Mouse (Mus musculus): ENCODE data around the gene Tmem128.

Tmem128 gene

DNA sequence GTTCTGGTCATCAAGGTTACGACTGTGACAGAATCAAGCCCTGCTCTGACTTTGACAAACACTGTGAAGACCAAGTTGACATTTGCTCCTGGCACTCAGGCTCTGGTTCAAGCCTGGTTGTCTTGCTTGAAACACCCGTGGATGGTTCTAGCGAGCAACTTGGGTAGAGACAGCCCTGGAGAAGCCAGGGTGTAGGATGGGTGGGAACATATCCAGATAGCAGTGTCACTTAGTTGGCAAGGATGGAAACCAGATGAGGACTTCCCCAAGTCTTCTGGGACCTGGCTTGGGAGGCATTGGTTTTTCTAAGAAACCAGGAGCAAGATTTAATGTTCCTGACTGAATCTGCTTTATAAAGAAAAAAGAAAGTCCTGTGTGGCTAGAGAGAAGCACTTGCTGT is 11.0 kb downstream of the Tmem128 start:
- ChIA-PET POLR2A (no interaction called here), CTCF (no interaction called here)

DNA sequence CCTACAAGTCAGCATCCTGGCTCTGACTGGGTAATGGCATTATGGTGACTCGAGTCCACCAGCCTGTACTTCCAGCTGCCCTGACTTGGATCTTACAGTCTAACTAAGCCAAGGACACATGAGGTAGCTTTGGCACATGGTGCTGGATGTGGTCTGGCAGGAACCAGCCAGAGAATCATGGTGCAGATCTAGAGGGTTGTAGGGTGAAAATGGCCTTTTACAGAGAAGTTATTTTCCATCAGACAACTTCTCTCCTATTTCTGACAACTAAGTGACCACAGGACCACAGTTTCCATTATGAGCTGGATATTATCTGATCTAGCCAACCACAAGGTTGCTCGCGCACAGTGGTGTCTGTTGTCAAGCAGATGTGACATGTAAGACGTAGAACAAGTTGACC is 13.8 kb downstream of the Tmem128 start:
- ChIA-PET CTCF (interaction anchor here in 1 of 4 experiments (0.5 kb wide), 1 partner anchor 479 kb away, joined by 4 read pairs; no protein-coding TSS in a partner anchor), POLR2A (interaction anchor here in 2 of 4 experiments (0.6 kb wide), 3 partner anchors 267 to 1245 kb away, joined by 3 to 9 read pairs (median 4); no protein-coding TSS in a partner anchor)

- CTCF ChIA-PET = no interaction called here
- POLR2A ChIA-PET = interaction anchor here in 2 of 4 experiments (0.7 to 1.5 kb wide), 2 partner anchors 12 to 15 kb away, joined by 3 to 5 read pairs; no protein-coding TSS in a partner anchor
Observed at GRCm38 (mm10) chr5:38275771-38276170, 15.8 kb downstream of the Tmem128 start, which contains the start of gene Otop1. Gene Otop1 (plus strand): TSS chr5:38275972.

DNA sequence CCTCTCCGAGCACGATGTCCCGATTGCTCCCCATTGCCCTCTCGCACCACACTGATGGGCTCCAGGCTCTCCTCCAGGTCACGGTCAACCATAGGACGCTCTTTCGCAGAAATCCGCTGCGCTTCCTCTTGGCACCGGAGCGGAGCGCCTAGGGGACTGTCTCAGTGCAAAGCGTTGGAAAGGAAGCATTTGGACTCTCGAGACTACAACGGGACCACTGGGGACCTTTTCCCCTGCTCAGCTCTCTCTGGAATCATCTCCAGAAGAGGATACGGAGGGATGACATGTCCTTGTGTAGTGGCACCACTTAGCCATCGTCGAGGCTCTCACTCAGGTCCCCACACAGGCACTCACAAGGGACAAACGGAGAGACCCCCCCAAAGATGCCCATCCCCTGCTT is 16.5 kb downstream of the Tmem128 start:
- ChIA-PET POLR2A (interaction anchor here in 1 of 4 experiments (0.7 to 1.2 kb wide), 3 partner anchors 25 to 389 kb away, joined by 3 to 4 read pairs (median 3); no protein-coding TSS in a partner anchor), CTCF (no interaction called here)

DNA sequence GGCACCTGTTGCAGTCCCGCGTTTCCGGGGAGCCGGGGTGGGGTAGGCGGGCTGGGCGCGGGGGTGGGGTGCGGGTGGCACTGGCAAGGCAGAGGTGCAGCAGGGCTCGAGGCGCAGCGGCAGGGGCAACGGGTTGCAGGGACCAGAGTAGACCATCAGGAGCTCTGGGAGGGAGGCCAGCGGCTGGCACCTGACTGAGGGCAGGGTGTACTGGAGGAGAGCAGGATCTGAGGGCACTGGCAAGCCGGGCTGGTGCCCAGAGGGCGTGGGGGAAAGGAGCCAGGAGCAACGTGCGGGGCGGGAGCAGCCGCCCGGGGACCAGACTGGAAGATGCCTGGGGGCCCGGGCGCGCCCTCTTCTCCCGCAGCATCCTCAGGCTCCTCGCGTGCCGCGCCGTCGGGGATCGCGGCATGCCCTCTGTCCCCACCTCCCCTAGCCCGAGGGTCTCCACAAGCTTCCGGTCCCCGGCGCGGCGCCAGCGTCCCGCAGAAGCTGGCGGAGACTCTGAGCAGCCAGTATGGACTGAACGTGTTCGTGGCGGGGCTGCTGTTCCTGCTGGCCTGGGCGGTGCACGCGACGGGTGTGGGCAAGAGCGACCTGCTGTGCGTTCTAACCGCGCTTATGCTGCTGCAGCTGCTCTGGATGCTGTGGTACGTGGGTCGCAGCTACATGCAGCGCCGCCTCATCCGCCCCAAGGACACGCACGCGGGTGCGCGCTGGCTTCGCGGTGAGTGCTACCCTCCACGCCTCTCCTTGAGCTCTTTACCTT is 17.3 kb downstream of the Tmem128 start:
- CTCF ChIA-PET = interaction anchor here in 1 of 4 experiments (0.8 kb wide), 1 partner anchor 303 kb away, joined by 3 read pairs; no protein-coding TSS in a partner anchor
- POLR2A ChIA-PET = interaction anchor here in 2 of 4 experiments (0.6 to 1.2 kb wide), 4 partner anchors 11 to 389 kb away, joined by 3 to 4 read pairs (median 3); no protein-coding TSS in a partner anchor

DNA sequence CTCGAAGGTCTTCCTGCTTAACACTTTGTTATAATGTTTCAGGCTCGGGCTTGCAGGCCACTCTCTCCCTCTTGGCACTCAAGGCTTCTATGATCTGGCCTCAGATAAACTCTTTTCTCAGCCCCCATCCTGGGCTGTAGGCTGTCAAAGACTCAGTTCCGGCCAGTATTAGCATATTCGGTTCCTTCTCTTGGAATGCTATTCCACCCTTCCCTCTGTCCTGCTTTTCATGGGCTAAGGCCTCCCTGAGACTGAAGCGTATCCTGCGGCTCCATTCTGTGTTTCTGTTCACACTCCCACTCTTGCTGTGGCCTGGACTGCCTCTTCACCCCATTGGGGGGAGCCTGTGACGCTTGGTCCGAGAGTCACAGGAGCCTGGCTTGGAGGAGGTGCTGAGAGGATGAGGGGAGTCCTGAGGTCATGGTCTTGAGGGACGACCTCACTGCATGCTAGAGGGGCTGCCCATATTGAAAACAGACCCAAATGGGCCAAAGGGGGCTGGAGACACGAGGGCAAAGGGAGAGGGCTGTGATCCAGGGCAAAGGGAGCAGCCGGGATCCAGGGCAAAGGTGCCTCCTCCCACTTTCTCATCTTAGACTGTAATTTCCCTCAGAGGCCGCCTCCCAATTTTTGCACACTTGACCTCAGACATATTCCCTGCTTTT is 18.1 kb downstream of the Tmem128 start:
- POLR2A ChIA-PET = interaction anchor here in 2 of 4 experiments (0.6 to 1.2 kb wide), 3 partner anchors 11 to 242 kb away, joined by 3 to 4 read pairs (median 3); no protein-coding TSS in a partner anchor
- CTCF ChIA-PET = no interaction called here

DNA sequence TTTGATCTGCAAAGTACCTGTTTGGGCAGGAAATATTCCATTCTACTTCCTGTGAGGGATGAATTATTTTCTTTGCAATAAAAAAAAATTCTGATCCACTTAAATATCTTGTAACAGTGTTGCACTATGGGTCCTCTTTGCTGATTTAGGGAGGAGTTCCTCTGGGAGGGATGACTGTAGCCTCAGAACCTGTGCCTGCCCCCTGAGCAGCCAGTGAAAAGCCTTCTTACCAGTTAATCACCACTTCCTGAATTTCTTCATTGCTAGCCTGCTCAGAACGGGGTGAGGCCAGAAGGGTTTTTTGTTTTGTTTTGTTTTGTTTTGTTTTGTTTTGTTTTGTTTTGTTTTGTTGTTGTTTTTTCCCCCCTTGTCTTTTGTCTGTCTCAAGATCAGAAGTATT is 20.1 kb downstream of the Tmem128 start:
- CTCF ChIA-PET = interaction anchor here in 1 of 4 experiments (1.1 to 1.3 kb wide), 2 partner anchors 11 to 29 kb away, joined by 3 read pairs; no protein-coding TSS in a partner anchor
- POLR2A ChIA-PET = interaction anchor here in 1 of 4 experiments (0.6 kb wide), 1 partner anchor 144 kb away, joined by 3 read pairs; no protein-coding TSS in a partner anchor

DNA sequence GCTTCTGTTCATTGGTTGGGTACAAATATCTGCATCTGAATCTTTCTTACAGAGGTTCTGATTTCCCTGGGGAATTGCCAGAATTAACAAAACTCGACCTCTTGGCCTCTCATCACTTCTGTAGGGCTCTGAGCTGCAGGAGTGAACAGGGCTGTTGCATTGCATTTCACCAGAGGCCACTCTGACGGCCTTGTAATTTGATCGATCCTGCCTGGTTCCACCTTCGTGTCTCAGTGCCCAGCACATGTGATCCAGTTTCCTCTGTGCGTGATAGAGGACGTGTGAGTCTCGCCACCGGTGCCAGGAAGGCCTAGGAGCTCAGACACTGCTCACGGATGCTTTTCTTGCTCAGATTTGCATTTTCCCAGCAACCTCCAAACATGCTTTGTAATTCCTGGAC is 25.7 kb downstream of the Tmem128 start:
- POLR2A ChIA-PET = interaction anchor here in 1 of 4 experiments (1.0 kb wide), 1 partner anchor 16 kb away, joined by 4 read pairs; no protein-coding TSS in a partner anchor
- CTCF ChIA-PET = interaction anchor here in 1 of 4 experiments (1.2 kb wide), 1 partner anchor 22 kb away, joined by 3 read pairs; no protein-coding TSS in a partner anchor

GRCm38 (mm10) chr5:38288476-38288875 is 28.5 kb downstream of the Tmem128 start:
- ChIA-PET CTCF (interaction anchor here in 1 of 4 experiments (0.9 kb wide), 1 partner anchor 20 kb away, joined by 4 read pairs; no protein-coding TSS in a partner anchor), POLR2A (interaction anchor here in 1 of 4 experiments (0.6 kb wide), 1 partner anchor 904 kb away, joined by 3 read pairs; no protein-coding TSS in a partner anchor)

GRCm38 (mm10) chr5:38301761-38302411 is 41.9 kb downstream of the Tmem128 start:
- ChIA-PET POLR2A (interaction anchor here in 1 of 4 experiments (1.2 kb wide), 3 partner anchors 16 to 65 kb away, joined by 3 to 4 read pairs (median 3); no protein-coding TSS in a partner anchor), CTCF (interaction anchor here in 3 of 4 experiments (0.7 to 1.4 kb wide), 5 partner anchors 9 to 330 kb away, joined by 3 to 5 read pairs (median 3); no protein-coding TSS in a partner anchor)

DNA sequence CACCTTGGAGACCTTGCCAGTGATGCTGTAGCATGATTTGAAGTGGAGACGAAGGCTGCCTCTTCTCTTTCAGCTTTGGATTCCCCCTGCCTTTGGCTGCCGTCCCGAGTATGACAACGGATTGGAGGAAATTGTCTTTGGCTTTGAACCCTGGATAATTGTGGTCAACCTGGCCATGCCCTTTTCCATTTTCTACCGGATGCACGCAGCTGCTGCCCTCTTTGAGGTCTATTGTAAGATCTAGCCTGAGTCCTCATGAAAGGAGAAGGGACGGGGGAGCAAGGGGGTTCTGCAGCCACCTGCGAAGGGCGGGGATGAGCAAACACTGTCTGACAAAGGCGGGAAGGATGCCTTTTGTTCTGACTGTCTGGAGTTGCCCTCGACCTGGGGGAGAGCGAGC is 42.7 kb downstream of the Tmem128 start:
- CTCF ChIA-PET = interaction anchor here (0.7 to 1.4 kb wide), 5 partner anchors 66 to 329 kb away, joined by 3 to 5 read pairs (median 3); no protein-coding TSS in a partner anchor
- POLR2A ChIA-PET = interaction anchor here in 1 of 4 experiments (1.2 kb wide), 3 partner anchors 17 to 64 kb away, joined by 3 to 4 read pairs (median 3); no protein-coding TSS in a partner anchor

- POLR2A ChIA-PET = no interaction called here
- CTCF ChIA-PET = interaction anchor here in 2 of 4 experiments (0.6 to 1.9 kb wide), 5 partner anchors 26 to 328 kb away, joined by 3 to 6 read pairs (median 3); no protein-coding TSS in a partner anchor
Observed at GRCm38 (mm10) chr5:38305241-38305640, 45.3 kb downstream of the Tmem128 start.

DNA sequence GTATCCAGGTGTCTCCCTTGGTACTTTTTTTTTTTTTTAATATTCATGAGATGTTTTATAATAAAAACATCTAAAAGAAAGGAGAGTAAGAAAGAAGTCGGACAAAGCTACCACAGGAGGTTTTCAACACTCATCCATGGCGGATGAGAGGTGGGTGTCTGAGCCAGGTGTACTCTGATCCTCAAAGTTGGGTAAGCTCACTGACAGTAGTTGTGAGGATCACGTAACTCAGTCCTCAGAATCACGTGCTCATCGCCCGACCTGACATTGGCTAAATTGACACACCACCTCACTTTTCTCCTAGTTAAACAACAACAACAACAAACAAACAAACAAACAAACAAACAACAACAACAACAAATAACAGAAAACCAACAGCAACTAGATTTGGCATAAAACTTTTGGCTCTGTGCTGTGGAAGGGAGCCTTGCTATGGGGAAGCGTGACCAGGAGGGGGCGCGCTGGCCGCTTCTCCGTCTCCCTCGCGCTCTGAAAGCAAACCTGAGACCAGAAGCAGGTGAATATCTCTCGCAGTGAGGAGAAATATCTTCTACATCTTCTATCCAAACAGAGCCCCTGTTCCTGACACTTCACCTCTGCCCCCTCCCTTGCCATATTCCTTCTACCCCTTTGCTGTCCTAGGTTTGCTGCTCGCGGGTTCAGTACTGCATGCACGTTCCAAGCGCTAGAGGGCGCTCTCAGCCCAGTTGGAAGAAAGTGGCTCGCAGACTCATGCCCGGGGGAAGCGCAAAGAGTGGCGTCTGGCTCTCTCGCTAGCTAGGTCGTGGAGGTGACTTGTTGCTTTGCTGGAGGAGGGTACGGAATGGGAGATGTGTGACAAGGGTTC is 47.5 kb downstream of the Tmem128 start:
- CTCF ChIA-PET = interaction anchor here (0.5 to 4.4 kb wide), 75 partner anchors 8 to 774 kb away, joined by 3 to 47 read pairs (median 4); partner anchors contain the start of gene Drd5 (in 1 of the 4)

GRCm38 (mm10) chr5:38308873-38309272 is 48.9 kb downstream of the Tmem128 start:
- ChIA-PET POLR2A (interaction anchor here in 2 of 4 experiments (0.6 to 1.4 kb wide), 7 partner anchors 161 to 444 kb away, joined by 3 to 5 read pairs (median 4); no protein-coding TSS in a partner anchor), CTCF (interaction anchor here (0.6 to 4.4 kb wide), 70 partner anchors 9 to 499 kb away, joined by 3 to 47 read pairs (median 4); partner anchors contain the start of gene Drd5 (in 1 of the 4))

More for the DNA sequence above, 47.5 kb downstream of the Tmem128 start:
- POLR2A ChIA-PET = interaction anchor here (0.5 to 1.4 kb wide), 8 partner anchors 11 to 362 kb away, joined by 3 to 4 read pairs (median 3); no protein-coding TSS in a partner anchor

GRCm38 (mm10) chr5:38309795-38310194 is 49.8 kb downstream of the Tmem128 start:
- ChIA-PET POLR2A (interaction anchor here in 1 of 4 experiments (1.2 kb wide), 1 partner anchor 160 kb away, joined by 4 read pairs; no protein-coding TSS in a partner anchor), CTCF (interaction anchor here (0.6 to 4.4 kb wide), 22 partner anchors 8 to 443 kb away, joined by 3 to 47 read pairs (median 8); no protein-coding TSS in a partner anchor)

Measured in embryonic stem cell, embryonic (primary cell).